Mouse (Mus musculus) brain, adult 2 months (tissue): ENCODE measurements at regions not wholly inside any gene's neighbourhood (a gene's known extent, or its start where the extent isn't known, plus 50 kb on each side); places are given as distances from the start of the nearest gene placed in this dataset.

Experiments used
- DNase-seq: peaks from one replicate; pipeline ENCODE4 v3.0.0; 2011; ENCODE audit warnings: low read depth, low spot score

- DNase-seq, result no peak
Measured at GRCm38 (mm10) chr15:67048621-67049020, 547.9 kb upstream of the Lrrc6 start.

- DNase-seq, result no peak
Measured at GRCm38 (mm10) chr15:67048148-67048547, 547.4 kb upstream of the Lrrc6 start.

GRCm38 (mm10) chr15:67045920-67046804 lies 545.5 kb upstream of the Lrrc6 start:
- DNase-seq, result no peak

DNA sequence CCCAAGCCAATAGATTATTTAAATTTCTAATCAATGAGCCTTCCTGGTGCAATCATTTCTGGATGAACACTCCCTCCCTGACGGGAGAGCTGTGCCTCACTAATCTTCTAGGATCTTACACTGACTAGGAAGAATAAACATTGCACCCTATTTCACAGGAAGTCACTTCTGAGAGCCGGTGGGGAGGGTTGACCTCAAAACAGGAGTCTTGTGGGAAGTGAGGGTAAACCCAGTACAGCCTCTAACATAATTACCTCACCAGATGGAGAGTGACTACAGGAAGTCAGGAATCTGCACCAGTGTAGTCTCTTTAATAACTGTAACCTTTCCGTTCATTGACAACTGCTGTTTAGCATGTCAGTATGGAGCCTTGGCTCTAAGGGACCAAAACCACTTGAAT lies 544.6 kb upstream of the Lrrc6 start:
- peak; percentile 37 for DNase-seq

DNA sequence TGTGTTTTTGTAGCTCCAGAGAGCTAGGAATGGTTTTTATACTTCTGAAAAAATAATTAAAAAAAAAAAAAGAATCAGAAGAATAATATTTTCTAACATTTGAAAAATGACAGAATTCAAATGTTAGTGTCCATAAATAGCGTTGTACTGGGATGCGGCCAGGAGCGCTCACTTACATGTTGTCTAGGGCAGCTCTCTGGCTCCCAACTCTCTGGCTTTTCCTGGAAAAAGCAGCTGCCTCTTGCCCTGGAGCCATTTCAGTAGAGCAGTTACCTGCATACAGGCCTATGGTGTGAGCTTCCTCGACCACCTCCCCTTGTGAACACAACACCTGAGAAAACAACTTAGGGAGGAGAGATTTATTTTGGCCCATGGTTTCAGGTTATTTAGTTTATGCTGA lies 544.1 kb upstream of the Lrrc6 start:
- no peak for DNase-seq

DNA sequence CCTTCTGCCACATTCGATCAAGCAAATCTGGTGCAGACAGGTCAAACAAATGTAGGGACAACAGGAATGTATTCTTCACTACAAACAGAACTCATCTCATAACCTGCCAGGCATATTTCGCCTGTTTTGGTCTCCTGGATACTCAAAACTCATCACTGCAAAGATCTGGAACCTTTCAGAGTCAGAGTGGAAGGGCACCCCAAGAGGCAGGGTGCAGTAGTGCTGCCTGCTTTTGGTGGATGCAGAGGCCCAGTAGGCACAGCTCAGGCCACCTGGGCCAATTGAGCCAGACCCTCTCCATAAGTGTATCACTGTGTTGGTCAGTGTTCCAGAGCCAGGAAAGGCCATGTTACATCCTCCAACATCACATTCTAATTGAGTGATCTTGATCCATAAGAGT lies 541.4 kb upstream of the Lrrc6 start:
- DNase-seq, result no peak

DNA sequence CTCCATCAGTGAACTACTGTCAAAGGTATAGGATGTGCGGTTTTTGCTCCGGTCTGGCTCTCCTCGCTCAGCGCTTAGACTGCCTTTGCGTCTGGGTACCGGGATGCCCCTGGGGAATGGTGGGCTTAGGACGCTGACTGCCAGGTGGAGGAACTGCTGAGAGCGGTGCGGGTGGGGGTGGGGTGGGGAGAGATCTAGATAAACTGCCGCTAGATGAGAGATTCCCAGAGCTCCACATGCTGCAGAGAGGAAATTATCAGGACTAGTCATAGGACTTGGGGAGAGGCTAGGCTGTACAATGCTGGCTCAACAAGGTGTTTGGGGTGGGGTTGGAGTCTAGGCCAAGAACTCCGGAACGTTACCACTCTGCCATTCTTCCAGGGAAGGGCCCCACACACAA lies 539.5 kb upstream of the Lrrc6 start:
- no peak for DNase-seq

DNA sequence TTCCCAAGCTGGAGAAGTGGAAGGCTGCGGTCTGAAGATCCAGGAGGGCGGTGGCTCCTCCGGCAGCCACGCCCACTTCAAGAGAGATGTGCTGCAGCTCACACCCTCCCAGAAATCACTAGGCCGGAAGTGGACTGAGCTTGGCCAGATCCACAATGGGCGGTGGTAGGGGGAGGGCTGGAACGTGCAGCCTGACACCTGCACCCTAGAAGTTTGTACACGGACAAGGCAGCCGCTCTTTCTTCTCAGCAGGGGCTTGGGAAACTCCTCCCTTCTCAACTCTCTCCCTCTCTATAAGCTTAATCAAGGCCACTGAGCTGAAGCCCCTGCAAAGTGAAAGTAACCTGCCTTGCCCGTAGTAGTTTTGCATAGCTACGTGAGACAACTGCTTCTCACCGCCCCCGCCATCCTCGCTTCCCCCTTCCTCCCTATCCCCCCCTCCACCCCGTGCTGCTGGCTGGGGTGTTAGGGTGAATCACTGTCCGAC lies 538.8 kb upstream of the Lrrc6 start:
- DNase-seq, result peak; percentile 42

DNA sequence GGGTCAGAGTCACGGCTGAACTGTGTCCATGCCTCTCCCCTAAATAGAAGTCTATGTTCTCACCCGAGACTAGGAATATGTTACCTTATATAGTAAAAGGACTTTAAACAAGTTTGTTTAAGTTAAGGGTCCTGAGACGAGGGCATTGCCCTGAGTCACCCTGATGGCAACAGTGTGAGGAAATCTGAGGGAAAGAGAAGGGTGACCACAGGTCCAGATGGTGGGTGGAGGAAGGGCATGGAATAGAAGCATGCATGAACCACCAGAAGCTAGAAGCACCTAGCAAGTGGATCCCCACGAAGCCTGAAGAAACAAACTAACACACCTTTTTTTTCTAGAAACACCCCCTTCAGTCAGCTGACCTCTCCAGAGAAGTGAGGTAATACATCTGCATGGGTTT lies 536.9 kb upstream of the Lrrc6 start:
- no peak for DNase-seq

GRCm38 (mm10) chr15:67036341-67036740 lies 535.6 kb upstream of the Lrrc6 start:
- DNase-seq, result no peak

- no peak for DNase-seq
Measured at GRCm38 (mm10) chr15:67033936-67034335, 533.2 kb upstream of the Lrrc6 start.

GRCm38 (mm10) chr15:67031866-67032526 lies 531.3 kb upstream of the Lrrc6 start:
- DNase-seq, result peak; percentile 47

DNA sequence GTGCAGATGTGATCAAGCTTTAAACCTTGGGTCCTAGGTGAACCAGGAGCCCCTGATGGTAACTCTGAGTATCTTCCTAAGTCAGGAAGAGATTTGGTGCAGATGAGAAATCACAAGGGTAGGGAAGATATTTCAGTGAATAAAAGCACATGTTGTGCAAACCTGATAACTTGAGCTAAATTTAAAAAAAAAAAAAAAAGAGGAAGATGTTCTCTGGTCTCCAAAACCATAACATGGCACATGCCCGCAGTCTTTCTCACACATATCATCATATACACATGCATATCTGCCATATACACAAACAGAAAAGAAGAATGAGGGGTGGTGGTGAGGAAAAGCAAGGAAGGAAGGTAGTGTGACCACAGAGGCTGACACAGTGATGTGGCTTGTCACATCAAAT lies 530.3 kb upstream of the Lrrc6 start:
- no peak for DNase-seq

DNA sequence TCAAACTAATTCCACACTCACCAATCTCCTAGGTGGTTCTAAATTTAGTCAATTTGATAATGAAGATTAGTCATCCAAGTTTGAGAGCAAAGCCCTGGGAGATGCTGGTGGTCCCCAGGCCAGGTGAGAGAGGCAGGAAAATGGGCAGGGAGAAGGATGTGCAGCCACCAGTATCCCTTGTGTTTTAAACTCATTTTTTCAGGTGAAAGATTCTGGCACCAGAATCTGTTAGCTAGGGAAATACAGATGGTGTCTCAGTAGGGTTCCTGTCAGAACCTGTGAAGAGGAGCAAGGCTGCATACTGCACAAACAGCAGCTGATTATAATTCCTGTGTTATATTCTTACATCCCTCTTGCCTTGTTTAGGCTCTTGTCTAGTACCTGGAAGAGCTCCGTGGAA lies 527.5 kb upstream of the Lrrc6 start:
- DNase-seq, result peak; percentile 96

GRCm38 (mm10) chr15:67027751-67028150 lies 527.0 kb upstream of the Lrrc6 start:
- DNase-seq, result no peak

DNA sequence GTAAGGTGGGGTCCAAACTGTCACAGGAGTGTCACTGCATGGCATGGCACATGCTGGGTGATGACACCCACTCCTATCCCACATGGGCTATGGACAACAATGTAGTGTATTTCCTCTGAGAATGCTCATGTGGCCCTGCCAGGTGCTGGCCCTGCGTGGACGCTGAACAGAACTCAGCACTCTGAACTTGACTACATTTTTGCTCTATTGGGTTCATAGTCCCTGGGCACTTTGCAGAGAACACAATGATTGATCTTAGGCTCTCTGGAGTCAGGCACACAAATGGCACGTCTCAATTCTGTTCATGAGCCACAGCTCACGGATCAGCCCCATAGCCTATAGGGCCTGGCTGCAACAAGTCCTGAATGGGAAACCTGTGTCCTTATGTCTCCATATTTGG lies 525.0 kb upstream of the Lrrc6 start:
- no peak for DNase-seq

GRCm38 (mm10) chr15:67024386-67024785 lies 523.7 kb upstream of the Lrrc6 start:
- no peak for DNase-seq

GRCm38 (mm10) chr15:67023081-67023480 lies 522.4 kb upstream of the Lrrc6 start:
- DNase-seq, result no peak

- no peak for DNase-seq
Measured at GRCm38 (mm10) chr15:67021391-67021790, 520.7 kb upstream of the Lrrc6 start.

GRCm38 (mm10) chr15:67019891-67020290 lies 519.2 kb upstream of the Lrrc6 start:
- DNase-seq, result no peak

GRCm38 (mm10) chr15:67019194-67019661 lies 518.5 kb upstream of the Lrrc6 start:
- DNase-seq, result no peak
